Mouse (Mus musculus): ENCODE results near the gene Akap1.

DNA sequence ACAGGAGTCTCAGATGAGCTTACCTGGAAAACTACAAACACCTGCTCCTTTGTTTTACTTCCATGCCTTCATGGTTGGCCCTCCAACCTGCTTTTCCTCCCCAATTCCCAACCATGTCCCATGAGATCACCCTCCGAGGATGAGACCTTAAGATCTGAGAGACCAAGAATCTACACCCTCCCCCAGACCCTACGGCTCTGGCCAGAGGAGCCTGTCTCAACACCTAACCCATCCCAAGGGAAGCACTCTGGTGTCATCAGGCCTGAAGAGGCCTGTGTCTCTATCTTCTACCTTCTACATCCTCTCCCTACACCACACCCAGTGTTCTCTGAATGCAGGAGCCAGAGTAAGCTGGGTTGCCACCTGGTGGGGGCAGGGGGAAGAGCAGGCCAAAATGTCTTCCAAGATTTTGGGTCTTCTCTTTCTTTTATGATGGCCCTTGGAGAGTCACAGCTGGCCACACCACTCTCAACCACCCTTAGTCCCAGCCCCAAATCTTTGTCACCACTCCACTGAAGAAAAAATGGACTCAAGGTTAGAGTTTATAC is 34.1 kb downstream of the Akap1 start:
- TF ChIP-seq POLR2A (IDR thresholded peaks at IDR 0.05; ENCODE audit: insufficient read depth, low read depth, low read length) (no peak), EP300 (IDR thresholded peaks at IDR 0.05; ENCODE audit: insufficient read depth, low read depth, low read length) (no peak), CTCF (IDR thresholded peaks at IDR 0.05) (peak; percentile 75)

Measured in heart, adult 2 months (tissue).